Mouse (Mus musculus) spleen, adult 18-20 months (tissue): ENCODE data around the gene Rpp40.

Experiments used
- DNase-seq, 2 experiments: peaks; one replicate each; pipeline ENCODE4 v3.0.0; 2022; ENCODE audit warnings: mixed read lengths in 2 of 2

Gene Rpp40

GRCm38 (mm10) chr13:35851581-35851980 is 54.6 kb downstream of the Rpp40 start:
- DNase-seq: no peak

DNA sequence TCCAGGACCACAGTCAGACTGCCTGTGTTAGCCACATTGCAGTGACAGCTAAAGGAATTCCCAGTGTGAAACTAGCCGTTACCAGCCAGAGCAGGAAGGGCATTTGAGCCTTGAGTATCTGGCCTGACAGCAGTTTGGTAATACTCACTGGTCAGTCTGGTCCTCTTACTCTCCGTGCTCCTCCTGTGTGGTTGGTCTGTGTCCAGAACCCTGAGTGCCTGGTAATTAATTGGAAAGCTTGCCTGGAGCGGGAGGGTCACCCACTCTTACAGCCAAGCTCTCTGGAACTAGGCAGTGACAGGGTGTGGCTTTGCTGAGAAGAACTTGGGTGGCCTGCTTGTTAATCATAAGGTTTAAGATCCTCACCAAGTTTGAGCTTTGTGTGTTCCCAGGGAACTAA is 57.5 kb downstream of the Rpp40 start:
- no peak for DNase-seq

DNA sequence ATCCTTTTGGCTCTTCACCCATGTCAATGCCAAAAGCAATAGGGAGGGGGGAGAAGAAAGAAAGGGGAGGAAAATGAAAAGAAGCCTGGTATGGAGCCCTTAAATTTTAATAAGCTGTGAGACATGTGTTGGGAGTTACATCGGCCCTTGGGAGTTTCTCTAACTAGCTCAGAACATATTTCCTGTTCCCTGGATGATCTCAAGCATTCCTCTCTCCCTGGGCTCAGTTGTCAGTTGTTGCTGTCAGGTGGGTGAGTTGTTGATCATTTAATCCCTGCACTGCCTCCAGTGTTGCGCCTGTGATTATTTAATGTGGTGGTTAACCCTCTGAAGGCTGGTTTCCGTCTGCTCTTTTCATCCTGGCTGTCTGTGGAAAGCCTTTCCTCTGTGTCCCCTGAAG is 60.9 kb downstream of the Rpp40 start:
- no peak for DNase-seq
